Comparison of ENCODE assay signal across 8 mouse cellular contexts in the genomic region with DNA sequence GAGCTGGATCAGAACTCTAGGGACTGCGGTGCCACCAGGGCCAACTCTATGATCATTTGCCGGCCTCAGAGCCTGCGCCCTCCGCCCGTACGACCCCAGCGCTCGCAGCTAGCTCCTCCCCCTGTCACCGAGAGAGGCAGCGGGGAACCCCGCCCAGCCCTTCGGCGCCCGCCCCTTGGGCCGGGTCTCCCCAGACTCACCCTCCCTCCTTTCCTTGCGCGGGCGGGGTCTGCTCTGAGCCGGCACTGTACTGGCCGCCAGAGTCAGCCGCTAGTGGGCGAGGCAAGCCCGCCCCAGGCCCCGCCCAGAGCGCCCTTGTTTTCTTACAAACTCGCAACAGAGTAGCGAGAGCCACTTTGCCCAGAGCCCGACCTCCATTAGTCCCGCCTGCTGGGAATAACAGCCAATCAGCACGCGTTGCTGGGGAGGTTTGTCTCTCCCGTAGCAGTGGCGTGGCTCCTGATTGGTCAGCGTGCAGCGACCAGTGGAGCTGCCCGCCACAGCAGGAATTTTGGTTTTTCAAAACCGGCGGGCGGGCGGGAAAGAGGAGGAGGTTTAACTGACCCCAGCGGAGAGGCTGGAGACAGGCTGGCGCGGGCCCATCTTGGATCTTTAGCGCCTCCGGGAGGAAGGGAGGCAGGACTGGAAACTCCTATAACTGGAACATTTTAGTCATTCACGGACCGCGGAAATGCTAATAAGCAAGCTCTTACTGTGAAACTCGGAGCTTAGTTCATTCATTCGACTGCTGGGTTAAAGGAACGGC. TPM values are rescaled to one million over a fixed set of nuclear protein-coding genes. Genes with fewer than 3 reads are reported as not detected.
DNase-seq lines count a peak whose midpoint lies in the region; ATAC-seq lines count a peak whose summit lies in the region.

A gene (minus strand): TSS at position 386 of the 766 bp plus-strand sequence.

- H3K4me1 ChIP-seq in hindbrain, embryonic 11.5 days (replicated peaks; ENCODE audit: control insufficient read depth, insufficient read depth, low read length), result peaks cover 8% of the 10 kb centered on the region

- peak within 1 kb of the TSS; percentile 72 for H3K9ac ChIP-seq in hindbrain, embryonic 11.5 days (ENCODE audit: low read depth, low read length)

- ATAC-seq in hindbrain, embryonic 11.5 days (ENCODE audit: low FRiP score), result peak; percentile 96

- no peaks in the 10 kb centered on the region for H3K27me3 ChIP-seq in hindbrain, embryonic 11.5 days (ENCODE audit: control insufficient read depth, insufficient read depth, low read length)

- DNase-seq in Muller cell, postnatal 12 days (ENCODE audit: inconsistent ontology term), result peak; percentile 100
- DNase-seq in cerebellum, adult 9-11 months, result peak; percentile 100
- peak; percentile 99 to 100 for DNase-seq in frontal cortex, adult 2 months (ENCODE audit: extremely low spot score in 1 of 2, low spot score in 1 of 2)
- peak; percentile 100 for DNase-seq in hindbrain, embryonic 11.5 days (ENCODE audit: low spot score)
- DNase-seq in layer of hippocampus, postnatal 10 days (ENCODE audit: low spot score in 2 of 2), result peak; percentile 99 to 100
- DNase-seq in lung, postnatal 10 days, result peak; percentile 100
- DNase-seq in ovary, postnatal 36 days (ENCODE audit: low spot score), result peak; percentile 100
- peak; percentile 100 for DNase-seq in thymus, postnatal 25 days

- peak within 1 kb of the TSS; percentile 72 for H3K4me2 ChIP-seq in hindbrain, embryonic 11.5 days (replicated peaks; ENCODE audit: low read depth, low read length)

- under 1% methylated on average over 51 of the region's 51 CpGs for WGBS in hindbrain, embryonic 11.5 days

- peak within 1 kb of the TSS; percentile 71 for H3K4me3 ChIP-seq in hindbrain, embryonic 11.5 days (ENCODE audit: low read depth, low read length)

- H3K9me3 ChIP-seq in hindbrain, embryonic 11.5 days (ENCODE audit: control insufficient read depth, low read length), result no peaks in the 10 kb centered on the region

- no peaks in the 10 kb centered on the region; the same call in 1 of the 2 replicates for H3K36me3 ChIP-seq in hindbrain, embryonic 11.5 days (ENCODE audit: control insufficient read depth, insufficient read depth, low read length)

- H3K27ac ChIP-seq in hindbrain, embryonic 11.5 days (ENCODE audit: low read depth, low read length), result peak within 1 kb of the TSS; percentile 86

RNA-seq across cellular contexts. Expression of the gene that starts here (rescaled TPM):
- 65.2 and 66.2 TPM in 2 replicates for polyA plus RNA-seq in frontal cortex, adult 2 months (2012; rRNA removed)
- polyA plus RNA-seq in hindbrain, embryonic 11.5 days (2014; fragmentation: Nextera tagmentation; extraction: Ambion mirVana), result 80.3 and 83.2 TPM in 2 replicates
- 10 to 100 TPM; 66.7 to 69.5 TPM for total RNA-seq in layer of hippocampus, postnatal 10 days (2021)

Comparison
In these comparisons a context has a peak if more than half of its experiments do, and no peak if none do; other contexts are left out.
1. Peak in every context shown above with its lines: DNase-seq, ATAC-seq, H3K4me3 ChIP-seq and H3K27ac ChIP-seq.